ENCODE assay signal across 8 mouse cellular contexts in the genomic region with DNA sequence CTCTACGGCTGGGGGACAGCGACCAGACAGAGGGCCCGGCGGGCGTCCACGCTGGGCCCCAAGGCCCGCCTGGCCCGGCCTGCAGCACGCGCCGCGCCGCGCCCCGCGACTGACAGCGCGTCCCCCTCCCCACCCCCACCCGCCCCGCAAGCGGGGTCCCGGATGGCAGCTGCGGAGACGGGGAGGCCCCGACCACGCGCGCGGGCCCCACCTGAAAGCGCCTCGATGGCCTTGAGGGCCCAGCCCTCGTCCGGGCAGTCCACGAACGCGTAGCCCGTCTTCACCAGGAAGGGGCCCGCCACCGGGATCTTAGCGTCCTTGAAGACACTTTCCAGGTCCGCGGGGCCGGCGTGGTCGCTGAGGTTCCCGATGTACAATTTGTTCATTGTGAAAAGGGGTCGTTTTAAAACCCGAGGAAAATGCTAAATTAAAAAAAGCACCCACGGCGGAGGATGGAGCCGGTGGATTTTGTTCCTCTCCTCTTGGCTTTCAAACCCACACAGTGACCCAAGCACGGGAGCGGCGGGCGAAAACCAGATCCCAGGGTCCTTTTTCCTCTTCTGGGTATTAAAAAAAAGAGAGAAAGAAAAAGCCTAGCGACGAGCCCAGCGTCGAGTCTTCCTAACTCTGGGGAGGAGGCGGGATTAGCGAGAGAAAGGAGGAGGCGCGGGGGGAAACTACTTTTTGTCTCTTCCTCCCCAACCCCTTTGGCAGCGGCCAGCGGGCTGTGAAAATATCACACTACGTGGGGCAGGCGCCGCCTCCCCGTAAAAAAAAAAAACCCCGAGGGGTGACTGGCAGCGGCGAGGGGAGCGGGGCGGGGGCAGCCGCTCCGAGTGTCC. TPM values are rescaled to one million over a fixed set of nuclear protein-coding genes. Genes with fewer than 3 reads are reported as not detected.
DNase-seq lines count a peak whose midpoint lies in the region; ATAC-seq and TF ChIP-seq lines count a peak whose summit lies in the region.

No protein-coding gene starts in this region.

- ATAC-seq in heart, postnatal 0 days (ENCODE audit: insufficient read depth, low read depth), result 0 out of 2 replicates have a peak, but pooled peaks have one; percentile 4
- ATAC-seq in limb, embryonic 15.5 days (ENCODE audit: insufficient number of reproducible peaks, low FRiP score, low TSS enrichment, low read depth), result 0 out of 2 replicates have a peak, but pooled peaks have one; percentile 8
- ATAC-seq in neural tube, embryonic 11.5 days (ENCODE audit: insufficient read depth, low FRiP score, low TSS enrichment), result no peak; the same call in 1 of the 2 replicates

- peak overlapping the region; percentile 84 for H3K4me2 ChIP-seq in heart, postnatal 0 days (ENCODE audit: low read depth, low read length)
- H3K4me2 ChIP-seq in limb, embryonic 15.5 days, result peak overlapping the region; percentile 80
- H3K4me2 ChIP-seq in neural tube, embryonic 11.5 days (ENCODE audit: low read depth), result peak overlapping the region; percentile 98

- WGBS in heart, postnatal 0 days, result under 1% methylated on average over 71 of the region's 76 CpGs
- WGBS in limb, embryonic 15.5 days, result under 1% methylated on average over 69 of the region's 76 CpGs
- WGBS in neural tube, embryonic 11.5 days, result under 1% methylated on average over 75 of the region's 76 CpGs

- H3K27me3 ChIP-seq in heart, postnatal 0 days (ENCODE audit: control insufficient read depth, insufficient read depth, low read length), result no peaks in the 10 kb centered on the region
- no peaks in the 10 kb centered on the region for H3K27me3 ChIP-seq in limb, embryonic 15.5 days
- H3K27me3 ChIP-seq in neural tube, embryonic 11.5 days (ENCODE audit: control insufficient read depth, insufficient read depth, low read length), result no peaks in the 10 kb centered on the region

- peaks cover 26% of the 10 kb centered on the region for H3K4me1 ChIP-seq in heart, postnatal 0 days (ENCODE audit: control insufficient read depth, insufficient read depth)
- H3K4me1 ChIP-seq in limb, embryonic 15.5 days, result peaks cover 40% of the 10 kb centered on the region
- peaks cover 23% of the 10 kb centered on the region for H3K4me1 ChIP-seq in neural tube, embryonic 11.5 days (ENCODE audit: control insufficient read depth, insufficient read depth, low read length)

- peak overlapping the region; percentile 66 for H3K4me3 ChIP-seq in heart, postnatal 0 days (ENCODE audit: low read depth, low read length)
- peak overlapping the region; percentile 88 for H3K4me3 ChIP-seq in limb, embryonic 15.5 days
- H3K4me3 ChIP-seq in neural tube, embryonic 11.5 days (ENCODE audit: low read depth, low read length), result peak overlapping the region; percentile 93

- TF ChIP-seq EP300 in heart, postnatal 0 days (IDR thresholded peaks at IDR 0.05; ENCODE audit: low read depth), result no peak

- no peaks in the 10 kb centered on the region for H3K9me3 ChIP-seq in heart, postnatal 0 days (replicated peaks; ENCODE audit: control insufficient read depth, low read length)
- no peaks in the 10 kb centered on the region for H3K9me3 ChIP-seq in limb, embryonic 15.5 days
- H3K9me3 ChIP-seq in neural tube, embryonic 11.5 days (ENCODE audit: control insufficient read depth, low read length), result no peaks in the 10 kb centered on the region

- peak; percentile 99 for DNase-seq in 3T3-L1 (ENCODE audit: low read depth, low spot score)
- DNase-seq in B cell, adult 2 months, result peak; percentile 47 to 53
- DNase-seq in embryo, embryonic 10.5 days (ENCODE audit: low spot score), result peak; percentile 94
- DNase-seq in heart, postnatal 0 days (ENCODE audit: low spot score), result peak; percentile 83
- DNase-seq in neural tube, embryonic 11.5 days (ENCODE audit: low spot score), result peak; percentile 91
- DNase-seq in thymus, postnatal 4 days, result peak; percentile 77
- no peak for DNase-seq in frontal cortex, postnatal 14 days (ENCODE audit: low spot score in 2 of 2)

- H3K27ac ChIP-seq in heart, postnatal 0 days (ENCODE audit: low read depth), result peak overlapping the region; percentile 94
- peak overlapping the region; percentile 97 for H3K27ac ChIP-seq in limb, embryonic 15.5 days
- peak overlapping the region; percentile 99 for H3K27ac ChIP-seq in neural tube, embryonic 11.5 days (ENCODE audit: low read depth, low read length)

- TF ChIP-seq CTCF in heart, postnatal 0 days (IDR thresholded peaks at IDR 0.05; ENCODE audit: low read depth), result no peak

- H3K9ac ChIP-seq in heart, postnatal 0 days (replicated peaks; ENCODE audit: low read depth, low read length), result peak overlapping the region; percentile 88
- H3K9ac ChIP-seq in limb, embryonic 15.5 days, result peak overlapping the region; percentile 85
- H3K9ac ChIP-seq in neural tube, embryonic 11.5 days (ENCODE audit: low read length), result peak overlapping the region; percentile 95

- no peaks in the 10 kb centered on the region for H3K36me3 ChIP-seq in heart, postnatal 0 days (replicated peaks; ENCODE audit: control insufficient read depth, insufficient read depth, low read length)
- no peaks in the 10 kb centered on the region for H3K36me3 ChIP-seq in limb, embryonic 15.5 days
- no peaks in the 10 kb centered on the region for H3K36me3 ChIP-seq in neural tube, embryonic 11.5 days (ENCODE audit: control insufficient read depth, insufficient read depth, low read length)

RNA-seq across cellular contexts. Expression of gene Igf2bp3, which starts 0.5 kb away (rescaled TPM):
- total RNA-seq in heart, postnatal 0 days (2014; rRNA removed; ENCODE audit: low replicate concordance), result 9.4 and 21.5 TPM in 2 replicates
- 19.0 and 21.0 TPM in 2 replicates for polyA plus RNA-seq in heart, postnatal 0 days (2015; fragmentation: Nextera tagmentation; extraction: Ambion mirVana)
- 45.9 and 46.1 TPM in 2 replicates for polyA plus RNA-seq in limb, embryonic 15.5 days (2015; fragmentation: Nextera tagmentation; extraction: Ambion mirVana)
- polyA plus RNA-seq in neural tube, embryonic 11.5 days (2014; fragmentation: Nextera tagmentation; extraction: Ambion mirVana), result 129 and 130 TPM in 2 replicates

RNA-seq across cellular contexts. Expression of gene Tra2a, which starts 49.5 kb away (rescaled TPM):
- 33.6 and 41.8 TPM in 2 replicates for total RNA-seq in heart, postnatal 0 days (2014; rRNA removed; ENCODE audit: low replicate concordance)
- 26.0 and 32.5 TPM in 2 replicates for polyA plus RNA-seq in heart, postnatal 0 days (2015; fragmentation: Nextera tagmentation; extraction: Ambion mirVana)
- 81.9 and 98.3 TPM in 2 replicates for polyA plus RNA-seq in limb, embryonic 15.5 days (2015; fragmentation: Nextera tagmentation; extraction: Ambion mirVana)
- polyA plus RNA-seq in neural tube, embryonic 11.5 days (2014; fragmentation: Nextera tagmentation; extraction: Ambion mirVana), result 50.0 and 54.7 TPM in 2 replicates

Comparison
In these comparisons a context has a peak if more than half of its experiments do, and no peak if none do; other contexts are left out.
1. DNase-seq: peak in 3T3-L1 (single experiment), B cell, adult 2 months (2 of 2), embryo, embryonic 10.5 days (single experiment), heart, postnatal 0 days (single experiment), neural tube, embryonic 11.5 days (single experiment) and thymus, postnatal 4 days (single experiment); none in frontal cortex, postnatal 14 days (0 of 2).
2. Peak in every context shown above with its lines, with median percentiles within 50 percentile points of each other: H3K27ac ChIP-seq, H3K4me2 ChIP-seq, H3K4me3 ChIP-seq and H3K9ac ChIP-seq.